Mouse (Mus musculus) cortical plate, adult 2 months (tissue): ENCODE data around the gene Ddx21.

ENCODE experiments used
- CTCF ChIP-seq: fragments of 200-500 bp; IDR thresholded peaks from 2 replicates; pipeline ENCODE4 v1.5.1; 2011; ENCODE audit warnings: mild to moderate bottlenecking, control low read depth, low read length; ENCODE audit not compliant: insufficient read depth; ENCODE audit errors: extremely low read depth
- POLR2A ChIP-seq: fragments of 200-500 bp; IDR thresholded peaks from 2 replicates; pipeline ENCODE4 v1.6.1; 2011; ENCODE audit warnings: mild to moderate bottlenecking, low read length, control low read depth; ENCODE audit not compliant: insufficient read depth; ENCODE audit errors: extremely low read depth

DNA sequence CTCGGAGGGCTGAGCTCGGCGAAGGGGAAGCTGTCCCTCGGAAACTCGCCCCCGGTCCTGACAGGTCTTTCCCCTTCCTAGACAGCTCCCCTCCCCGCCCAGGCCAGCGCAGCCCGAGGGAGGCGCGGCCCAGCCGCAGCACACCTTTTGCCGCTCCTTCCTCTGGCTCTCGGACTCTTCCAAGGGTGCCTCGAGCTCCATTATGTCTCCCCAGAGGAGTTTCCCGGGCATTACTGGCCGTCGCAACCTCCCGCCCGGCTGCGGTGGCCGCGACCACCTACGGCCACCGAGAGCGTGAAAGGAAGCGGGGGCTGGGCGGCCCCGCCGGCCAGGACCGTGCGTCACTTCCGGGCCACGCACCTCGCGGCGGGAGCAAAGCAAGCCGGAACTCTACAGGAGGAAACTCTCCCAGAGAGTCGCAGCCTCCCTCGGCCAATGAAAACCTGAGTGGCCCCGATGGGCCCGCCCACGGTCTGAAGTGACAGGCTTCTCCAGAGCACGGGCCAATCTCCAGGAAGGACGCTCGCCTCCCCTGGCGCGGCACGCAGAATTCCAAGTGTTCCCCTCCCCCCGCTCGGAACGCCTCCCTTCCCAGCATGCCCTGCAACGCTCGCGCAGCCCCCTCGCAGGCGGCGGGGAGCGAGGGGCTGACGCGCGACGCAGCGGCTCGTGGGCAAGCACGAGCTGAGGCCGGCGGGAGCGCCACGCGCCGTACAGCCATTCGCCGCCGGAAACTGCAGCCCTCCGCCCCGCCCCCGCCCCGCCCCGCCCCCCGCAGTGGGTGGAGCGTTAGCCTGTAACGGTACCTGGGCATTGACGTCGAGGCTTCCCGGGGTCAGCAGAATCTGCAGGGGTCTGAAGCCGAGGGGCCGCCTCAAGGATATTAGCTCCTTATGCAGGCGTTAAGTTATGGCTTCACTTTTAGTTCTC is 49.1 kb upstream of the Ddx21 start, which contains the start of gene Ddx50:
- peak; percentile 62 for TF ChIP-seq POLR2A
- TF ChIP-seq CTCF = no peak
